Mouse (Mus musculus) CD4-positive helper T cell, adult 2 months (primary cell): Measurements from ENCODE around the gene Trem2.
A peak's percentile ranks its signal among the peaks of the same experiment; 100 is the strongest.
"Not testable (repeated sequence)": the region's sequence is repeated elsewhere in the genome, so short reads cannot be mapped to it uniquely, and the experiment has no call there.

Experiments used
- DNase-seq: peaks from one replicate; pipeline ENCODE4 v3.0.0-alpha.2; 2012; ENCODE audit warnings: low read depth, missing footprints, low spot score

Trem2 gene

GRCm38 (mm10) chr17:48346231-48346630, at the start of gene Trem2:
TSS of gene Trem2 (plus strand) at chr17:48346401.
- DNase-seq, result no peak

- peak; percentile 35 for DNase-seq
Observed at GRCm38 (mm10) chr17:48299203-48299602, 47.0 kb upstream of the Trem2 start, which contains the start of gene Treml2. TSS of gene Treml2 (plus strand) at chr17:48299498.

GRCm38 (mm10) chr17:48299756-48300155, 46.4 kb upstream of the Trem2 start:
- DNase-seq, result peak; percentile 45

- DNase-seq, result peak; percentile 70
Observed at GRCm38 (mm10) chr17:48300199-48300598, 46.0 kb upstream of the Trem2 start.

- peak; percentile 69 for DNase-seq
Observed at GRCm38 (mm10) chr17:48300861-48301260, 45.3 kb upstream of the Trem2 start.

GRCm38 (mm10) chr17:48301792-48302191, 44.4 kb upstream of the Trem2 start:
- DNase-seq, result no peak

GRCm38 (mm10) chr17:48312124-48312523, 34.1 kb upstream of the Trem2 start:
- no peak for DNase-seq

- DNase-seq, result not testable (repeated sequence)
Observed at GRCm38 (mm10) chr17:48315905-48316579, 30.2 kb upstream of the Trem2 start, which contains the start of gene B430306N03Rik. TSS of gene B430306N03Rik (plus strand) at chr17:48316141.

- peak; percentile 33 for DNase-seq
Observed at GRCm38 (mm10) chr17:48318686-48319085, 27.5 kb upstream of the Trem2 start.

- no peak for DNase-seq
Observed at GRCm38 (mm10) chr17:48321279-48321678, 24.9 kb upstream of the Trem2 start.

- no peak for DNase-seq
Observed at GRCm38 (mm10) chr17:48323236-48323635, 23.0 kb upstream of the Trem2 start.

- DNase-seq, result no peak
Observed at GRCm38 (mm10) chr17:48324258-48324657, 21.9 kb upstream of the Trem2 start.

GRCm38 (mm10) chr17:48325093-48325492, 21.1 kb upstream of the Trem2 start:
- no peak for DNase-seq

GRCm38 (mm10) chr17:48325638-48326037, 20.6 kb upstream of the Trem2 start:
- peak; percentile 27 for DNase-seq

GRCm38 (mm10) chr17:48326656-48327055, 19.5 kb upstream of the Trem2 start:
- no peak for DNase-seq

GRCm38 (mm10) chr17:48332524-48332923, 13.7 kb upstream of the Trem2 start:
- DNase-seq, result peak; percentile 43

- DNase-seq, result no peak
Observed at GRCm38 (mm10) chr17:48334186-48334585, 12.0 kb upstream of the Trem2 start.

GRCm38 (mm10) chr17:48336857-48337256, 9.3 kb upstream of the Trem2 start:
- peak; percentile 68 for DNase-seq

- no peak for DNase-seq
Observed at GRCm38 (mm10) chr17:48340267-48340666, 5.9 kb upstream of the Trem2 start.

GRCm38 (mm10) chr17:48341947-48342346, 4.3 kb upstream of the Trem2 start:
- DNase-seq, result no peak

GRCm38 (mm10) chr17:48343065-48343464, 3.1 kb upstream of the Trem2 start:
- DNase-seq, result no peak

- DNase-seq, result no peak
Observed at GRCm38 (mm10) chr17:48345824-48346223, 377 bp upstream of the Trem2 start.

GRCm38 (mm10) chr17:48346834-48347233, 633 bp downstream of the Trem2 start:
- DNase-seq, result no peak

GRCm38 (mm10) chr17:48347287-48347686, 1.1 kb downstream of the Trem2 start:
- DNase-seq, result no peak
